Mouse (Mus musculus): ENCODE data around the gene Gm20661. TPM values are rescaled to one million over a fixed set of nuclear protein-coding genes. Genes with fewer than 3 reads are reported as not detected.

Gm20661 gene
- polyA plus RNA-seq, 1 experiment = 5.5 TPM

- DNase-seq = no peak
- WGBS = 23% methylated on average over 7 of the region's 7 CpGs
- Histone ChIP-seq H3K4me1 (ENCODE audit: control insufficient read depth, insufficient read depth, low read length) (peaks cover 33% of the 10 kb centered on the region), H3K4me3 (replicated peaks; ENCODE audit: extremely low read depth, low read depth, low read length) (no peak overlapping the region)
- no peak for TF ChIP-seq POLR2A (IDR thresholded peaks at IDR 0.05; ENCODE audit: borderline replicate concordance, extremely low read depth, low read depth, low read length)
- TF ChIP-seq CTCF (IDR thresholded peaks at IDR 0.05; ENCODE audit: insufficient read depth, low read length) = no peak
These were observed 913 bp upstream of the Gm20661 start for GRCm38 (mm10) chr9:107981684-107982605.

DNA sequence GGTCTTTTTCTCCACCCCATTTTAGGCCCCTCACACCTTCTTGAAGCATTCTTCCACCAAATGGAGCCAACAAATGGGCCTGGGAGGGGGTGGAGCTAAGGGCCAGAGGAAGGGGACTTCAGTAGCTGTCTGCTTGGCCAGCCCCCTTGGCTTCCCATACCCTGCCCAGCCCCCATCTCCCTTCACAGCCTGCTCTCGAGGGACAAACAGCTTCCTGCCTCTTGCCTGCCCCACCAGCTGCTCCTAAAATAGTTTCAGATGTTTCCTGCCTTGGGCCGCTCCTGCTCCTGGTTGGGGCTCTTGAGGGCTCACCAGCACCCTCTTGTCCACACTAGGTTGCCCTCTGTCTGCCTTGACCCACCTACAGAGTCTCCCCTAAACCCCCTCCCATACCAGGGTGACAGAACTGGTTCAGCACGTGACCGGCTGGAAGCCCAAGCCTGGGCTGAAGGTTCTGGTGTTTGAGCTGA lies 598 bp downstream of the Gm20661 start:
- WGBS = 25% methylated on average over 4 of the region's 4 CpGs

DNA sequence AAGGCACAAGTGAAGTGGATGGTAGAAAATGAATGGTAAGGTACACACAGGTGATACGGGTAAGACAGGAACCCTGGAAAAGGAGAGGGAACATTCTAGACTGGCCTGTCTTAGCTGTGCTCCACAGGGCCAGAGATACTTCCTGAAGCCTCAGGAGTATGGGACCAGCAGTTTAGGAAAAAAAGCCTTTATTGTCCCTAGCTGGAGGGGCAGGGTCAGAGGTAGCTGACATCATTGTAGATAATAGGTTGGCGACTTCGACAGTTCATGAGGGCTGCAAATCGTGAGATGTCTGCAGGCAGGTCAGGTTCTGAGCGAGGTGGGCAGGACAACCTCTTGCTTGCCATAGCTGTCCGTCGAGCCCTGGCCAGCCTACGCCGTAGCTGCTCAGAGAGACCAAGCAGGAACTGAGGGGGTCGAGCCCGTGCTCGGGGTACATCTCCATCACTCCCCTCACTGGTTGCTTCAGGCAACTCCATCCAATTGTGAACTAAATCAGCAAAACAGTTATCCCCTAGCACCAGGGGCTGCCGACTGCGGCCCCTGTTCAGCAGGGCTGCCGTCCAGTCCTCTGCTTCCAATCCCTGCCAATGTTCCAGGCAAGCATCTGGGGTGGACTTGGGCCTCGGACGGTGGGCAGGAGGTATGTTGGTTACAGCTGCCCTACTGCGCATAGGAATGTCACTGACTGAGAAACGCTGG lies 1.3 kb downstream of the Gm20661 start:
- WGBS = 40% methylated on average over 19 of the region's 19 CpGs
- no peak for TF ChIP-seq POLR2A (IDR thresholded peaks at IDR 0.05; ENCODE audit: borderline replicate concordance, extremely low read depth, low read depth, low read length)
- no peak for TF ChIP-seq CTCF (IDR thresholded peaks at IDR 0.05; ENCODE audit: insufficient read depth, low read length)
- Histone ChIP-seq H3K4me1 (ENCODE audit: control insufficient read depth, insufficient read depth, low read length) (peaks cover 30% of the 10 kb centered on the region), H3K4me3 (replicated peaks; ENCODE audit: extremely low read depth, low read depth, low read length) (peak overlapping the region; percentile 33)
- DNase-seq = no peak

More for the DNA sequence above, 598 bp downstream of the Gm20661 start:
- Histone ChIP-seq H3K4me1 (ENCODE audit: control insufficient read depth, insufficient read depth, low read length) (peaks cover 30% of the 10 kb centered on the region), H3K4me3 (replicated peaks; ENCODE audit: extremely low read depth, low read depth, low read length) (peak overlapping the region; percentile 14)
- no peak for DNase-seq
- TF ChIP-seq CTCF (IDR thresholded peaks at IDR 0.05; ENCODE audit: insufficient read depth, low read length) (no peak), POLR2A (IDR thresholded peaks at IDR 0.05; ENCODE audit: borderline replicate concordance, extremely low read depth, low read depth, low read length) (peak; percentile 58; the same call in 1 of the 2 replicates)

DNA sequence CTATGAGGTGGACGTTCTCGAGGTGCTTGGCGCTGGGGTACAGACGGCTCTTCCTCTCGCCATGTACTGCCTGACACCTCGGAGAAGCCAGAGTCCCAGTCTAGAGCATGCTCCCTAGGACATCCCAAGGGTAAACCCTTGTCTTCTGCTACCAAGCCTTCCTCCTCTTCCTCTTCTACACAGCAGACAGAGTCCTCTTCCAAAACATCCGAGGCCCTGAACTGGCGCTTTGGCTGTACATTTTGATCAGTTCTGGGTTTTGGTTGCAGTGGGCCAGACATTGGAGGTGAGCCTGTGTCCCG lies 1.8 kb downstream of the Gm20661 start:
- Histone ChIP-seq H3K4me1 (ENCODE audit: control insufficient read depth, insufficient read depth, low read length) (peaks cover 30% of the 10 kb centered on the region), H3K4me3 (replicated peaks; ENCODE audit: extremely low read depth, low read depth, low read length) (peak overlapping the region; percentile 85)
- WGBS = 29% methylated on average over 9 of the region's 9 CpGs
- DNase-seq = no peak
- TF ChIP-seq POLR2A (IDR thresholded peaks at IDR 0.05; ENCODE audit: borderline replicate concordance, extremely low read depth, low read depth, low read length) = no peak
- no peak for TF ChIP-seq CTCF (IDR thresholded peaks at IDR 0.05; ENCODE audit: insufficient read depth, low read length)

DNA sequence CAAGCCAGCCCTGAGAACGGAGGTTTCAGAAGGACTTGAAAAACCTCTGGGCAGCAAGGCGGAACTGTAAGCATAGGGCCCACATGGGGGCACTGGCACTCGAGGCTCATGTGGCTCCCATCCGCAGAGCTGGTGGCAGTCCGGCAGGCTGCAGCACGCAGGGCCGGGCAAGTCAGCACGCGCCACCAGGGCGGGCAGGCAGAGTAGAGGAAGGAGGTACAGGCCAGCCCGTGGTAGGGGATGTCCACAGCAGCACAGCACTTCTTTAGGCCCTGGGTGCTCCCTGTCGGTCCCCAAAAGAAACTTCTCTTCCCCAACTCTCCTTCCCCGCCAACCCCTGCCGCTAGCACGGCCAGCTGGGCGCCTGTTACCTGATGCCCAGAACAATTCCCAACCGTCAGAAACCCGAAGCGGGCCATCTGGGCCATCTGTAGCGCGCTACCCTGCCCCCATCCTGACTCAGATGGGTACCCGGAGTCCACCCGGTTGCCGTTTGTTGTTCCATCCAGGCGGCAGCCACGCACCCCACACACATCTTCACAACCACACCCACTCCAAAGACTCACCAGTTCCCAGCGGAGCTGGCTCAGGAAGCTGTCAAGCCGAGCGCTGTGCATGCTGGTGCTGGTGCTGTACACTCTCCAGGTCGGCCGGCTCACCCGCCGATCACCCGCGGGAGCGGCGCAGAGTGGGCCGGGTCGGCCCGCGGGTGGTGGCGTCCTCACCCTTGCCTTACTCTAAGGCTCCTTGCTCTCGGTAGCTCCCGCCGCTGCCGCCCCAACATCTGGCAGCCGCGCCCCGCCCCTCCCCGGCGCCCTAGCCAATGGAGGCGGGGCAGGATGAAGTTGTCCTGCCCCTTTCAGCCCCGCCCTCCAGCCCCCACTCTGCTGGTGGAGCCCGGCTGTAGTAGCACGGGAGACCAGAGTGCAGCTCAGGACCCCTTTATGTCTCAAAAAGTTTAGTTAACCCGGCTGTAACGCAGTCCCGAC lies 2.6 kb downstream of the Gm20661 start, which contains the start of gene Inka1:
Gene Inka1, minus strand, starts transcription at position 749 of the 989 bp plus-strand sequence.
- H3K4me1 ChIP-seq (ENCODE audit: control insufficient read depth, insufficient read depth, low read length) = peaks cover 30% of the 10 kb centered on the region
- peak; percentile 87 for DNase-seq
- H3K4me3 ChIP-seq (replicated peaks; ENCODE audit: extremely low read depth, low read depth, low read length) = peak within 1 kb of the TSS; percentile 85
- WGBS = under 1% methylated on average over 58 of the region's 58 CpGs
- no peak for TF ChIP-seq CTCF (IDR thresholded peaks at IDR 0.05; ENCODE audit: insufficient read depth, low read length)
- TF ChIP-seq POLR2A (IDR thresholded peaks at IDR 0.05; ENCODE audit: borderline replicate concordance, extremely low read depth, low read depth, low read length) = peak; percentile 41; the same call in 1 of the 2 replicates

DNA sequence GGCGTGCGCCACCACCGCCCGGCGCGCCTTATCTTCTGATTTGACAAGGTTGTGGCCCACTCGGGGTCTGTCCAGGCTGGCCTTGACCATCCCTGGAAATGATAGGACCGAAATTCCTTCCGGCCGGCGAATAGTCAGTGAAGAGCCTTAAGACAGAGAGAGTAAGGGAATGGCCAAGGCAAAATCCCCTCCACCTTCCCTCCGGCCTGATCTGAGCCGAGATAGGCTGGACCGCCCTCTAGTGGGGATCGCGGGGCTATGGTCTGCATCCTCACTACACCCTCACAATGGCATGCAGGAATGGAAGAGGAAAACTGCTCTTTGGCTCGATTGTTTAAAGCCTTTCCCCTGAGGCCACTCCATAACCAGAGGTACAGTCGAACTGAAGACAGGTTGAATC lies 3.5 kb downstream of the Gm20661 start:
- TF ChIP-seq CTCF (IDR thresholded peaks at IDR 0.05; ENCODE audit: insufficient read depth, low read length) (peak; percentile 94), POLR2A (IDR thresholded peaks at IDR 0.05; ENCODE audit: borderline replicate concordance, extremely low read depth, low read depth, low read length) (no peak)
- 2% methylated on average over 18 of the region's 18 CpGs for WGBS
- Histone ChIP-seq H3K4me3 (replicated peaks; ENCODE audit: extremely low read depth, low read depth, low read length) (peak overlapping the region; percentile 45), H3K4me1 (ENCODE audit: control insufficient read depth, insufficient read depth, low read length) (peaks cover 26% of the 10 kb centered on the region)
- DNase-seq = peak; percentile 81

DNA sequence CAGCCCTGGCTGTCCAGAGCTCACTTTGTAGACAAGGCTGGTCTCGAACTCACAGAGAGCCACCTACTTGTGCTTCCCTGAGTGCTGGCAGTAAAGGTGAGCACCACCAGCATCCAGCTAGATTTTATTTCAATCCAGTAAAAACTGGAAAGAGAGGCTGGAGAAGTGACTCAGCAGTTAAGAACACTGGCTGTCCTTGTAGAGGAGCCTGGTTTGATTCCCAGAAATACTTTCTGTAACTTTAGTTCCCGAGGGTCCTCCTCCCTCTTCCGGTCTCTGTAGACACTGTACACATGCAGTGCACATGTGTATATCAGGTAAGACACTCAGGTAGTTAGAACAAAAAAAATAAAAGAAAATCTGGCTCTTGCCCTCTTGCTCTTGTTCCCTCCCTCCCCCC lies 5.1 kb downstream of the Gm20661 start:
- TF ChIP-seq POLR2A (IDR thresholded peaks at IDR 0.05; ENCODE audit: borderline replicate concordance, extremely low read depth, low read depth, low read length) (no peak), CTCF (IDR thresholded peaks at IDR 0.05; ENCODE audit: insufficient read depth, low read length) (no peak)
- 59% methylated on average over 3 of the region's 3 CpGs for WGBS

DNA sequence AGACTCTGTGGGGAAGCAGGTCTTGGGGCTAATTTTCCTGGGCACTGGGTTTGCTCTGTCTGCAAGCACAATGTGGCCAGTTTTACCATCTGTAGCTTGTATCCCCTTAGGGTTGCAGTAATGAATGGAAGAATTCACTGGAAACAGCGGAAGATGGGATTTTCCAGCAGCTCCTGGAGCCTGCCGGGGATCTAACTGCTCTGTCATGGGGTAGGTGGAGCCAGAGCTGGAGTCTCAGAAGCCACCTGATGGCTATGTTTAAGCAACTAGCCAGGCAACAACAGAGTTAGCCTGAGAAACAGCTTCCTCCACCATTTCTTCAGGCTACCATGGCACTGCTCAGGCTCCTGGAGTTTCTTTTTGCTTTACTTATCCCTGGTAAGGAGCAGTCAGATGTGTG lies 9.3 kb downstream of the Gm20661 start, which contains the start of gene Cdhr4:
Gene Cdhr4, plus strand, starts transcription at position 301 of the 400 bp plus-strand sequence.
- no peak within 1 kb of the TSS for H3K4me3 ChIP-seq (replicated peaks; ENCODE audit: extremely low read depth, low read depth, low read length)
- no peak for TF ChIP-seq CTCF (IDR thresholded peaks at IDR 0.05; ENCODE audit: insufficient read depth, low read length)
- no peak for TF ChIP-seq POLR2A (IDR thresholded peaks at IDR 0.05; ENCODE audit: borderline replicate concordance, extremely low read depth, low read depth, low read length)
- DNase-seq = no peak
- H3K4me1 ChIP-seq (ENCODE audit: control insufficient read depth, insufficient read depth, low read length) = no peaks in the 10 kb centered on the region
- 79% methylated on average over 2 of the region's 2 CpGs for WGBS

More for the DNA sequence above, 5.1 kb downstream of the Gm20661 start:
- DNase-seq = no peak
- H3K4me3 ChIP-seq (replicated peaks; ENCODE audit: extremely low read depth, low read depth, low read length) = no peak overlapping the region
- peaks cover 13% of the 10 kb centered on the region for H3K4me1 ChIP-seq (ENCODE audit: control insufficient read depth, insufficient read depth, low read length)
